Mouse (Mus musculus): ENCODE data around the gene A730061H03Rik. TPM values are rescaled to one million over a fixed set of nuclear protein-coding genes. Genes with fewer than 3 reads are reported as not detected.

The A730061H03Rik gene
- total RNA-seq, 2 experiments from 2014 or later, result 0.98 to 1.1 TPM

- DNase-seq (ENCODE audit: low spot score in 2 of 2), result no peak
Measured at GRCm38 (mm10) chr14:55581981-55582681, 21.9 kb upstream of the A730061H03Rik start.

GRCm38 (mm10) chr14:55580731-55581130 lies 20.5 kb upstream of the A730061H03Rik start:
- no peak for DNase-seq (ENCODE audit: low spot score in 2 of 2)

- no peak for DNase-seq (ENCODE audit: low spot score in 2 of 2)
Measured at GRCm38 (mm10) chr14:55579511-55580496, 19.6 kb upstream of the A730061H03Rik start.

- DNase-seq (ENCODE audit: low spot score in 2 of 2), result no peak
Measured at GRCm38 (mm10) chr14:55578668-55579269, 18.6 kb upstream of the A730061H03Rik start.

DNA sequence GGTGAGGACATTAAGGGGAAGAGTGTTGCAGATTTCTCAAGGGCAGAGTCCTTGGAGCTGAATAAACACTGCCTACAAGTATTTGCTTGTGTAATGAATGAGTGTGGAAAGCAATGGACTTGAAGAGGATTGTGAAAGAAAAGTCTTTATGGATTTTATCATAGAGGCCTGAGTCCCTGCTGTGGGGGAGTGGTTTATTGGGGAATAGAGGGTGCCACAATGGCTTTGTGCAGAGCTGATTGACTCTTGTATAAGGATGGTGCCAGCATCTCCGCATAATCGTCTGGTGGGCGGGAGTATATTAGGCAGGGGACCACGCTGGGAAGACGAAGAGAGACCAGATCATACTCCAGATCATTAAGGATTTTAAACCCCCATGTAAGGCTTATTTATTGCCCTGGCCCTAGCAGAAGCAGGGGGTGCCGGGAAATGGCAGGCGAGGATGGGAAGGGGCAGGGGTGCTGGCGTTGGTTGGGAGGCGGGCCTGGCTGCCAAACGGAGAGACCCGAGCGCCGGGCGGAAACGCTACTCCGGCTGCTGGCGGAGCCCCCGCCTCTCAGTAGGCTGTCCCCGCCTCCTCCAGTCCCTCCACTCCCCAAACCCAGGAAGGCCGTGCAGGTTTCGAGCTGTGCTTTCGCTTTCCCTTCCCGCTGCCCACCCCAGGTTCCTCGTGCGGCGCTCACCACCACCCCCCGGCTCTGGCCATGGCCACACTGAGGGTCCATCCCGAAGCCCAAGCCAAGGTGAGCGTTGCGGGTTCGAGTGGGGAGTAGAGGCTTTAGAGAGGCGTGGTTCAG lies 17.9 kb upstream of the A730061H03Rik start, which contains the start of gene Psme1:
Gene Psme1, plus strand, starts transcription at position 253 of the 797 bp plus-strand sequence.
- peak; percentile 76 to 78 for DNase-seq (ENCODE audit: low spot score in 2 of 2)

- DNase-seq (ENCODE audit: low spot score in 2 of 2), result no peak
Measured at GRCm38 (mm10) chr14:55576376-55576775, 16.2 kb upstream of the A730061H03Rik start.

- DNase-seq (ENCODE audit: low spot score in 2 of 2), result no peak
Measured at GRCm38 (mm10) chr14:55575711-55576110, 15.5 kb upstream of the A730061H03Rik start.

DNA sequence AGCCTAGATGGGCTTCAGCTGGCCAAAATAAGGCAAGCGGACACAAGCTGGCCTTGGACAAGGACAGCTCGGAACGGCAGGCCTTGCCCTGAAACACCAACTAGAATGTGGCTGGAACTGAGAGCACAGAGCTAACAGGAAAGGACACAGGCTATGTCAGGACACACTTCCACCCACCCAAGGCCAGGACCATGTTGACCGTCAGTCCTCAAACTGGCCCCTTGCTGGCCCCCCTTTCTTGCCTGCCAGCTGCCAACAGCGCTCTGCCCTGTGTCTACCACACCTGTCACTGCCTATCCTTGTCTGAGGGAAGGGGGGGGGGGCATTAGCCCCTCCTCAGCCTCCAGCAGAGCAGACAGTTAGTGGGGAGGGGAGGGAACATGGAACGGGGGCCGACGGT lies 15.1 kb upstream of the A730061H03Rik start, which contains the start of gene Fitm1:
Gene Fitm1, plus strand, starts transcription at position 316 of the 400 bp plus-strand sequence.
- no peak for DNase-seq (ENCODE audit: low spot score in 2 of 2)

- no peak for DNase-seq (ENCODE audit: low spot score in 2 of 2)
Measured at GRCm38 (mm10) chr14:55571760-55572159, 11.6 kb upstream of the A730061H03Rik start.

- no peak for DNase-seq (ENCODE audit: low spot score in 2 of 2)
Measured at GRCm38 (mm10) chr14:55570588-55570987, 10.4 kb upstream of the A730061H03Rik start.

DNA sequence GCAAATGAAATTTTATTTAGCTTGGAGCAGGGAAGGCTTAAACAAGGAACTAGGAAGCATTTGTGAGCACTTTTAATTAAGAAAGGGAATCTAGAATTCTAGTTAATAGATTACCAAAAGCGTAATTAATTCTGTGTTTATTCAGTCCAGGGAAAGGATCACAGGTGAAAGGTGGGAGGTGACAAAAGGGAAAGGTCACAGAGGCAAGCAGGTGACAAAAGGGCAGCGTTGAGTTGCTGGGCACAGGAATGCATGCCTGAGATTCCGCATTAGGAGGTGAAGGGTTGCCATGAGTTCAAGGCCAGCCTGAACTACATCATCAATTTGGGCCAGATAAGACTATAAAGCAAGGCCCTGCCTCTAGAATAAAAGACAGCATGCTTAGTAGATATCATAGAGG lies 7.3 kb upstream of the A730061H03Rik start:
- DNase-seq (ENCODE audit: low spot score in 2 of 2), result no peak

DNA sequence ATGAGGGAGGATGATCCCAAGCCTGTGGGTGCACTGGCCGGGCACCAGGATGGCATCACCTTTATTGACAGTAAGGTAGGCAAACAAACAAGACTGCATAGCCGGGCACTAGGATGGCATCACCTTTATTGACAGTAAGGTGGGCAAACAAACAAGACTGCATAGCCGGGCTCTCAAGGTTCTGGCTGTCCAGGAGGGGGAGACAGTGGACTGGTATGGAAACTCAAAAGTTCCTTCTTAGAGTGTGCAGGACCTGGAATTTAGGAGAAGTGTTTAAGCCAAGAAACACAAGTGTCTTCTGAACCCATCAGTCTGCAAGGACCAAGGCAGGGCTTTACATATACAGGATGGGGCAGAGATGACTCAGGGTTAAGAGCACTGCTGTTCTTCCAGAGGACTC lies 5.5 kb upstream of the A730061H03Rik start:
- no peak for DNase-seq (ENCODE audit: low spot score in 2 of 2)

GRCm38 (mm10) chr14:55563249-55563648 lies 3.0 kb upstream of the A730061H03Rik start:
- DNase-seq (ENCODE audit: low spot score in 2 of 2), result no peak

DNA sequence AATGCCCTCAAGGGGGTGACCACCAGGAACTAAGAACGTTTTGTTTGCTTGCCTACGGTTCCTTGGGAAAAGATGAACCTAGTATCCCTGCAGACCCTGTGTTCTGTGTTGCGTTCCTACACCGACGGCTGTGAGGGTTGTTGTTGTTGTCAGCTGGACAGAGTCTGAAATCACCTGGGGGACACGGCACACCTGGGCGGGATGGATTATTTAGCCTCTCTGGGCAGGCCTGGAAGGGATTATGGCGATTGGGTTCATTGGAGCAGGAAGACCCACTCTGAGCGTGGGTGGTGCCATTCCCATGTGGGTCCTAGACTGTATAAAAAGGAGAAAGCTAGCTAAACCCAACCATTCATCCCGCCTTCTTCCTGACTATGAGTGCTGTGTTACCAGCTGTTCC lies 1.7 kb upstream of the A730061H03Rik start:
- DNase-seq (ENCODE audit: low spot score in 2 of 2), result no peak

- DNase-seq (ENCODE audit: low spot score in 2 of 2), result peak; percentile 87 to 93
Measured at GRCm38 (mm10) chr14:55559799-55560201, 406 bp downstream of the A730061H03Rik start, which contains the start of gene Dcaf11. Gene Dcaf11, plus strand, starts transcription at chr14:55560006.

DNA sequence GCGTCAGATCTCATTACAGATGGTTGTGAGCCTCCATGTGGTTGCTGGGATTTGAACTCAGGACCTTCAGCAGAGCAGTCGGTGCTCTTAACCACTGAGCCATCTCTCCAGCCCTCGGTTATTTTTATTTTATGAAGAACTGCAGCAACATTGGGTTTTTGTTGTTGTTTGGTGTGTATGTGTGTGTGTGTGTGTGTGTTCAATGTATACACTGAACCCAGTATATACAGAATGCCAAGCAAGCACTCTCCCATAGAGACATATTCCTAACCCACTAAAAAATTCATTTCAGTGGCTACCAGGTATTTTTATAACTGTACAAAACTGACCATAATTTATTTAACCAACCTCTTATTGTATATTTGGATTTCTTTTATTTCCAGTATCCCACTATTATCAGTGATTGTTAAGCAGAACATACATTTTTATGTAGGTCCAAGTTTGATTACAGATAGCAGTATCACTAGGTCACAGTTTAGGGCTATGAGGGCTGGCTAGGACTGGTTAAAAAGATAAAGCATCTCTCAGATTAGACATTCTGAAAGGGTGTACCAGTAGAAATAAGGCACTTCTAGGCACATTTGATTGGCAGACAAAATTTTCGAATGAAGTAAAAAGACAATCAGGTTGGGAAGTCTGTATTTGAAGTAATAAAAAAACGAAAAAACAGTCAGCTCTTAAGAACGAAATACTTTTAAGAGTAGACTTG lies 1.3 kb downstream of the A730061H03Rik start:
- no peak for DNase-seq (ENCODE audit: low spot score in 2 of 2)

DNA sequence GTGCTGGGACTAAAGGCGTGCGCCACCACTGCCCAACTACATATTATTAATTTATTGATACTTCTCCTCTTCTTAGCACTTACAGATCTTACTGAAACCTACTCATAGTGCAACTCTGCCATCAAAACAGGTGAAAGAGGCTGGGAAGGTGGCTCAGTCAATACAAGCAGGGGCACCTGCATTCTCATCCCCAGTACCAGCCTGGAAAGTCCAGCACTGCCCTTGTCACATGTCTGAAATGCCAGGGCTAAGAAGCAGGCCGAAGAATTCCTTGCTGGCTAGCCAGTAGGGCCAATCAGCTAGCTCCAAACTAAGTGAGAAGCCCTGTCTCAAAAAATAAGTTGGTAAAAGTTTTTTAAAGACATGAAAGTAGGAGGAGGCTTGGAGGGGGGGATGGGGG lies 2.6 kb downstream of the A730061H03Rik start:
- DNase-seq (ENCODE audit: low spot score in 2 of 2), result no peak

DNA sequence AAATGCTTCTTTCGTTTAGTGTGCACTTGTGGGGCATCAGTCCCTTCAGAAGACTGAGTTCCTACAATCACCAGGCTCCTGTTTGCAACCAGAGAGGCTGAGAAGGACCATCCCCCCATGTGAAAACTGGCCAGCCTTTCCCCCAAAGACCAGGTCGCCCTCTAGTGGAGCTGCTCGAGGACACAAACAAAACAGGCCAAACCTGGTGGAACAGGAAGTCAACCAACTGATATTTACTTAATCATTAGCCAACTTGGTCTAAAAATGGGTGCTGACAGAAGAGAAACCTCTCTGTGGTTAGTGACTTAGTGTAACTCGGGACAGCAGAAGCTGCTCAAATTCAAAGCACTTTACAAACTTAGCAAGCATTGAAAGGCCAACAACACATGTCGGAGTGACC lies 3.2 kb downstream of the A730061H03Rik start:
- peak; percentile 70 to 79 for DNase-seq (ENCODE audit: low spot score in 2 of 2)

- no peak for DNase-seq (ENCODE audit: low spot score in 2 of 2)
Measured at GRCm38 (mm10) chr14:55555788-55556187, 4.4 kb downstream of the A730061H03Rik start.

DNA sequence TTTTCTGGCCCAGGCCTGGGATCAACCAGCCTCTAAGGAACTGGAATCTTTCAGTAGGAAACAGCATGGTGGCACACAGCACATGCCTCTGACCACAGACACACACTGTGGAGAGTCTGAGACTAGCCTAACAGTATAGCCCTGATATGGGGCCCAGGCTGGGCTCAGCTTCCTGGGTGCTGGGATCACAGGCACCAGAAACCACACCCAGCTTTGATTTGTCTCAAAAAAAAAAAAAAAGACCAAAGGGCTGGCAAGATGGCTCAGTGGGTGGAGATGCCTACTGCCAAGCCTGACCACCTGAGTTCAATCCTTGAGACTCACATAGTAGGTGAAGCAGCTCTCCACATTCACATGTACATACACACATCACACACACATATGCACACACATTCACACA lies 5.6 kb downstream of the A730061H03Rik start:
- DNase-seq (ENCODE audit: low spot score in 2 of 2), result no peak
